Mouse (Mus musculus) layer of hippocampus, adult 11-12 months (tissue): ENCODE results near the gene Wfikkn1.
"Not testable (repeated sequence)": the region's sequence is repeated elsewhere in the genome, so short reads cannot be mapped to it uniquely, and the experiment has no call there.

Source experiments
- DNase-seq: peaks from one replicate; pipeline ENCODE4 v3.0.0; 2022; ENCODE audit warnings: low spot score

Gene Wfikkn1

DNA sequence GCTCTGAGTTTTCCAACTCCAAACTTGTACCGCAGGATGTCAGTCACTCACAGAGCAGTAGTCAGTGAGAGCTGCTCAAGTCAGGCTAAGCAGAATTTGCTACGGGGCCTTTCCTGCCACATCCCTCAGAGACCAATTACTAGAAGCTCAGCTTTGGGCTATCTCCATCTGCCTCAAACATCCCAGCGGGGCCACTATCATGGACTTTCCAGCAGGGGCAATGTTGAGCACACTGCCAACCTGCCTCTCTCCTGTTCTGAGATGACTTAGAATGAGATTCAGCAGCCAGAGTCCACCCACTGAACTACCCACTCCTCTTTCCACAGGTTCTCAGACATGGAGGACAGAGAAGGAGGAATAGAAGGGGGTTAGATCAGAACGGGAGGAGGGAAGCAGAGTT, 5.0 kb upstream of the Wfikkn1 start:
- DNase-seq, result no peak

DNA sequence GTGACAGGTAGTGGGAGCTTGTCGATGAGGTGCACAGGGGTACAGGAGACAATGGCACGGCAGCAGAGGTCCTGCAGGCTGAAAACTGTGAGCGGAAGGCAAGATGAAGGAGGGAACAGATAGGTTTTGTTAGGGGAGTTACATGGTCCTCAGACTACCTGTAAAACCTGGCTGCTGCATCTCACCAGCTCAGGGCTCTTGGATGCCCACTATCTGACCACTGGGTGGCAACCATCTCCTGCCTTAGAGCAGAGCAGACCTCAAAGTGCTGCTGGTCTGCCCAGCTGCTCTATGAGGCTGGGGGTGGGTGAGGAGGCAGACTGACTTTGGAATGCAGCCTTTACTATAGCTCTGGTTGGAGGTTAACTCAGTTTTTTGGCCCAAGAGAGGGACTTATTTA, 3.2 kb upstream of the Wfikkn1 start:
- no peak for DNase-seq

DNA sequence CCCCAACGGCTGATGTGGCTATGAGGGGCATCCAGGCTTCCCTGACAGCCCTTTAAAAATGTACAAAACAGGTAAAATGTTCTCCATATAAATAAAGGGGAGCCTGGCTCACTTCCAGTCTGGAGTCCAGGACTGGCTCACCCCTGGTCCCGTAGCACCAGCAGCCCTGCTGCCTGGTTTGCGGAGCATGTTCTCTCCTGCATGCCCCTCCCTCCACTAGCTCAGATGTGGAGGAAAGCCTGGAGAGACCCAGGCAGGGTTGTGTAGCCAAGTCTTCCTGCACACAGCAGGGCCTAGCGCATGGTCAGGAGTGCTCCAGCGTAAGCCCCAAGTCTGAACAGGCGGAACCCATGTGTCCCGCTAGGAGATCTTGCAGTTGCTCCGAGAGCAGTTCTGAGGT, 2.6 kb upstream of the Wfikkn1 start:
- no peak for DNase-seq

DNA sequence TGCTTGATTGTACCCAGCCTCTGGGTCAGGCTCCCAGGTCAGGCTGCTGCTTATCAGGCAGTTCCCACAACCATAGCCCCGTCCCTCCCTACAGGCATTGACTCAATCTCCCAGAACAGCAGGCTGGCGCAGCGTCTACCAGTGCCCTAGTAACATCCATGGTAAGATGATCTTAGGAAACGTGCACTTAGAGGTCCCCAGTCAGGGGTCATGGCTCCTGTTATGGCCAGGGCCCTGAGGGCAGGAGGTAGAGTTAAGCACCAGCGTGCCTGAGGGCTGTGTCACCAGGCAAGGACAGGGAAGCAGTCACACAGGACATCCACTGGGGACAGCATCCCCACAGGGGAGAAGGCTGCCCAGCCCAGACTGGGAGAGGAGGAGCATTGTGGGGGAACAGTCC, 1.6 kb upstream of the Wfikkn1 start:
- DNase-seq, result no peak

- no peak for DNase-seq
Measured at GRCm38 (mm10) chr17:25881691-25882090, 1.0 kb upstream of the Wfikkn1 start.

DNA sequence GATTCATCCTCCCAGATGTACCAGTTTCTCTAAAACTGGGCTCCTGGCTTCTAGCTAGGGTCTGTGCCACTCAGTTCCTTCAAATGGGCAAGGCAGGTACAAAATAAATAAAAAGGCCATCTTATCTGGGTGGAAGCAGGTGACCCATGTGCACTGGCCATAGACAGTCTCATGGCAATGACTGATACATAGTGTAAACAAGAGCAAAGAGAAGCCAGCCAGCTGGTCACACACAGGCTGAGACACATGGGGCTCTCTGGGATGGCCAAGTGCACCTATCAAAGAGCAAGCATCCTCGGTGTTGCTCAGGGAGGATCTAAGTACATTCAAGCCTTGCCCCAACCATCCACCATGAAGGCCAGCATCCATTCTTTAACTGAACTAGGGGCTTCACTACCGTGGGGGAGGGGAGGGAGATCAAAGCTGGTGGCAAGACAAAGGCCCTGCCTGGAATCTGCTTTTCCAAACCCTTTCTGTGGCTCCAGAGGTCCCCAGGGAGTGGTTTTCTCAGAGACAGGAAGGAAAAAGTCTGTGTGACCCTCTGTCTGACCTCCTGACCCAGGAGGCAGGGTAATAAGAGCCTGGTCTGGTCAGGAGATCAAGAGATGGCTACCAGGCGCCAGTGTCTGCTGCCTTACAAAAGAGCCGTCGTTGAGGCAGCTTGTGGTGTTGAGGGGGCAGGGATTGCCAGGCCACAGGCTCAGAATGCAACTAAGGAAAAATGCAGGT, 419 bp upstream of the Wfikkn1 start:
- DNase-seq, result no peak

DNA sequence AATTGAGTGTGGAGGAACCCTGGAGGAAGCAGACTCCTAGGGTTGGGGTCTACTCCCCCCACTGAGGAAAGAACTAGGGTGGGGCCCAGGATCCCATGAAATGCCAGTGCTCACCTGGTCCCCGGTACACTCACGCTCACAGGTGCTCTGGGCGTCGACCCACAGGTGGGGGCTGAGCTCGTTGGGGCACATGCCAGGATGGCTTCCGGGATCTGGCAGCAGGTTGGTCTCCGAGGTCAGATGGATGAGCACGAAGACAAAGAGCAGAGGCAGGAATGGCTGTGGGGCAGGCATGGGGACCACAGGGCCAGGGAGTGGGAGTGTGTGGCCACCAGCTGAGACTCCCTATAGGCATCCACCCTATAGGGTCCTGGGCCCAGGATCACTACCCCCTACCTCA, 908 bp downstream of the Wfikkn1 start:
- DNase-seq, result no peak

GRCm38 (mm10) chr17:25879261-25879660, 1.4 kb downstream of the Wfikkn1 start:
- no peak for DNase-seq

- DNase-seq, result no peak
Measured at GRCm38 (mm10) chr17:25878611-25879180, 2.0 kb downstream of the Wfikkn1 start.

DNA sequence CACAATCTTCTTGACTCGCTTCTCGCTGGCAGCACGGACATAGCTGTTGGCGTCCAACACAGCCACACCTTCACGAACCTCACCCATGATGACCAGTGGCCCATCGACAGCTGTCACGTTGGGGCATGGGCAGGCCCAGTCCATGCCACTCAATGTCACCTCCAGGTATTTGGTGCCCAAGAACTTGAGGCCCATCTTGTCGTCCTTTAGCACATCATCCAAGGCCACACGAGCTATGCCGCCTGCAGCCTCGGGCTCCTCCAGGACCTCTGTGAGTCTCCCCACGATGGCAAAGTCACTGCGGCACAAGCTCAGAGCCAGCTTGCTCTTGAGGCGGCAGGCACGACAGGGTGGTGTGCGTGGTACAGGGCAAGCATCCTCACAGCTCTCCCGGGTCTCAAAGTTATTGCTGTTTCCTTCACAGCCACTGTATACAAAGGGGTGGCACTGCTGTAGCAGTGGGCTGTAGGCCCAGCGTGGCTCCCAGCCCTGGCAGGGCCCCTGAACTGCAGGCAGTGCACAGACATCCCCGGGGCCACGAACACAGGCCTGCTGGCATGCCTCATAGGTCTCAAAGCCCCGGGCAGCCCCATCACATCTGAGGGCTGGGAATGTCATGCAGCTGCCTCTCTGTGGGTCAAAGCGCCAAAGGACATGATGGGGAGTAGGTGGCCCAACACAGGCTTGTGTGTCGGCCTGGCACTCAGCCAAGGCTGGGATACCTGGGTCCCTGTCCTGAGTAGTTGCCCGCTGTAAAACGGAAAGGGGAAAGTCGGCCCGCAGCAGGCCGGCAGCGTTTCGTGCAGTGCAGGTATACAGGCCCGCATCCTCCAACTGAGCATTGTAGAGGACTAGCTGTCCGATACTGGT, 2.7 kb downstream of the Wfikkn1 start:
- DNase-seq, result no peak

GRCm38 (mm10) chr17:25877025-25877424, 3.6 kb downstream of the Wfikkn1 start:
- DNase-seq, result no peak

GRCm38 (mm10) chr17:25876347-25876915, 4.2 kb downstream of the Wfikkn1 start:
- DNase-seq, result no peak

DNA sequence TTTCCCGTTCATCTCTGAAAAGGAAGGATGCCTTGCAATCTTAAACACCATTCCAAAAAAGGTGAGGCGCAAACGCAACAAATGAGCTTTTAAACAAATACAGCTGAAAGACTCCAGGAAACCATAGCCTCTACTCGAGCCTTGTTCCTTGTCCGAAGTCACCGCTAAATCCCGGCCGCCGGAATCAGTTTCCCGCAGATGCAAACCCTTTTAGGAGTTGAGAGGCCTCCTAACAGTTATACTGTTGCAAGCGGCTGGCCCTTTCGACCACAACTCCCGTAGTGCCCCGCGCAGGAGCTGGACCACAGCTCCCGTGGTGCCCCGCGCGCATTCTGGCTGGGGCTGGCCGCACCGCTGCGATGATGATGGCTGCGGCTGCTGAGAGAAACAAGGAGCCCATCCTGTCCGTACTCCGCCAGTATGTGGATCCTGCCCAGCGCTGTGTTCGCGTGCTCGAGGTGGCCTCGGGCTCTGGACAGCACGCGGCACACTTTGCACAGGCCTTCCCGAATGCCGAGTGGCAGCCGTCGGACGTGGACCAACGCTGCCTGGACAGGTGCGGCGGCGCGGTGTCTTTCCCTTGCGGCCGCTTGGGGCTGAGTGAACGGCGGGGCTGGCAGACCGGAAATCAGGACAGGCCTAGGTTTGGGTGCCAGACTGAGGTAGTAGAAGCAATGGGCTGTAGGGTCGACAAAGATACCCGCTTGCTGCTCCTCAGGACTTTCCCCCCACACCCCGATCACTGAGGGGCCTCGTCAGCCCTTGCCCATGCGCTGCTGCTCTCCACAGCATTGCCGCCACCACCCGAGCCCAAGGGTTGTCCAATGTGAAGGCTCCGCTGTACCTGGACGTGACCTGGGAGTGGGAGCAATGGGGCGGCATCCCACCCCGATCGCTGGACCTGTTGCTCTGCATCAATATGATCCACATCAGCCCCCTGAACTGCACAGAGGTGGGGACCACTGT, 5.2 kb downstream of the Wfikkn1 start:
- peak; percentile 90 for DNase-seq

DNA sequence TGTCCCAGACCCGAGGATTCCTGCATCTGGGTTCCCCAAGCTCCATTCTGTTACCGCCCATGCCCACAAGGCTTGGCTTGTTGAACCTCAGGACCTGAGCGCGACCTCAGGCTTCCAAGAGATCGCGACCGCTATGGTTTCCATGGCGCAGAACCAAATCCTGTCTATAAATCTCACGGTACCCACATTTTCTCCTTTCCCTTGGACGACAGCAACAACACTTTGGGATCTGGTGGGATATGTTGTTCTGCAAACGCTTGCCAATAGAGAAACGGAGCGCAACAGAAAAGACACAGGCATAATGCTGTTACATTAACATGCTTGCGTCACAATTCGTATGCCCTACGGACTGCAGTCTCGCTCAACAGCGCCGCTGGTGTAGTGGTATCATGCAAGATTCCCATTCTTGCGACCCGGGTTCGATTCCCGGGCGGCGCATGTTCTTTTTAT, 5.9 kb downstream of the Wfikkn1 start, which contains the start of gene Mettl26:
Mettl26 (plus strand) TSS at position 354 of the 450 bp plus-strand sequence.
- peak; percentile 98 for DNase-seq

DNA sequence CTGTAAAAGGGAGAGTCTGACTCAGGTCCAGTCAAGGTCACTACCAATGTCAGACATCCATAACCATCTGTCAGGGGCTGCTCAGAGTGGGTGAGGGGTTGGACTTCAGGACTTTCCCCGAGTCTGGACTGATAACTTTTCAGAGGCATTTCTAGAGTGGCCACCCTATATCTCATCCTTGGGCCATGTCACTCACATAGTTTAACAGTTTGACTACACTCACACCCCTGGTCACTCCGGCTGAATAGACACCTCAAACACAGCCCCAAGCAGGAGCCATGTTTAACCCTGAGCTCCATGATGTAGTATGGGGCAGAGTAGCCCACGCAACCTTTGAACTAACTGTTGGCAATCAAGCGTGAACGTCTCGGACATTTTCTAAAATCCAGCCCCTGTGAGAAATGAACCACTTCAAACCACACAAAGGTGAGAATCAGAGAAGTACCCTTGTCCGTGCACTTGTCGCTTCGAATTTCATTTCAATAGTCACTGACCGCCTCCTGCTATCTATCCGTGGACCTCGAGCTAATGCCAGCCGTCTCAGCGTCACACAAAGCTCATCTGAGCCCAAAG, 6.4 kb downstream of the Wfikkn1 start:
- DNase-seq, result no peak

- DNase-seq, result no peak
Measured at GRCm38 (mm10) chr17:25873405-25874147, 7.1 kb downstream of the Wfikkn1 start.

- no peak for DNase-seq
Measured at GRCm38 (mm10) chr17:25872676-25873075, 8.0 kb downstream of the Wfikkn1 start.

GRCm38 (mm10) chr17:25871566-25871965, 9.1 kb downstream of the Wfikkn1 start:
- not testable (repeated sequence) for DNase-seq

- no peak for DNase-seq
Measured at GRCm38 (mm10) chr17:25869954-25870353, 10.7 kb downstream of the Wfikkn1 start.

- no peak for DNase-seq
Measured at GRCm38 (mm10) chr17:25869498-25869897, 11.2 kb downstream of the Wfikkn1 start.
